Mouse (Mus musculus): ENCODE data around the gene Hepacam2.
"Not testable (repeated sequence)": the region's sequence is repeated elsewhere in the genome, so short reads cannot be mapped to it uniquely, and the experiment has no call there.

Gene Hepacam2

DNA sequence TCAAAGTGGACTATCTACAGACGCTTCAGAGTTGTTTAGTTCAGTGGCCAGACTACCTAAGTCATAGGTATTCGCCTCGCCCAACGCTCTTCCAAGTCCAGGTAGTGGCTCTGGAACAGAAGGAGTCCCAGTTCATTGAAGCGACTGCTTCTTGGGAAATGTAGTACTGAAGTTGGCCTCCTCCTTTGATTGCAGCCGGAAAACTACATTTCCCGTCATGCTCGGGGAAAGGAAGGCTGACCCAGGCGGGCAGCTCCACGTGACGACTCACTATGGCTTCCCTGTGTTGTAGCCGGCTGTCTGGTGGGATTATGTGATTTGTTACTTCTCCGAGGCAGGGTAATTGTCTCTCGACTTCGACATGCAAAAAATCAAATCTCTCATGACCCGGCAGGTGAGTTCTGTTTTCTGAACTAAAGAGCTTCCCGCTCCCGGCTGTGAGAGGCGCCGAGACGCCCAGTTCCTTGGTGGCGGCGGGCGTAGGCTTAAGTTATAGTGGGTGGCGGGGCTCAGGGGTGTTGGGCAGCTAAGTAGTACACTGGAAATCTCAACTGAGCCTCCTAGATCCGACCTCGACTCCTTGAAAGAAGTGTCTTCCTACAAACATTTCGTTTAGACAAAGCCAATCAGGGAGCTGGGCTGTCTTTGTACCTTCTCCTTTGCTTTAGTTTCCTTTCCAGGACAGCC, at the start of gene Hepacam2, which contains the start of gene Vps50:
Hepacam2 (minus strand) TSS at position 137 of the 687 bp plus-strand sequence.
Vps50 (plus strand) TSS at position 221 of the 687 bp plus-strand sequence.
- DNase-seq (ENCODE audit: extremely low spot score, low read depth, low spot score), result peak; percentile 83

DNA sequence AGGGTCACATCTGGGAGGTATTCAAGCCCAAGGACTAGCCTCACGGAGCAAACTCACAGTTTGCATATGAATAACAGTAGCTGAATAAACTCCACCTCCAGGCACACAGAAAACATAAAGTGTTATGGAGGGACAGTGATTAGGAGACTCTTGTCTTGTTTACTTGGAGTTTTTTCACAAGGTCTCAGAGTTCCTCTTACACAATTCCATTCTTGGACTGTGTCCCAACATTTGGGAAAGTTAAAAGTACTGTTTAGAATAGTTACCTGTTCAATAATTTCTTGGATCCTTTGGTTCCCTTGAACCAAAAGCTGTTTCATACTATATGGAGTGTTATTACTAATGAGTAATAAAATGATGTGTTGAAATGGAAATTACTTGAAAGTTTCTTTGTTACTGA, 46.9 kb upstream of the Hepacam2 start:
- DNase-seq (ENCODE audit: extremely low spot score, low read depth, low spot score), result no peak

DNA sequence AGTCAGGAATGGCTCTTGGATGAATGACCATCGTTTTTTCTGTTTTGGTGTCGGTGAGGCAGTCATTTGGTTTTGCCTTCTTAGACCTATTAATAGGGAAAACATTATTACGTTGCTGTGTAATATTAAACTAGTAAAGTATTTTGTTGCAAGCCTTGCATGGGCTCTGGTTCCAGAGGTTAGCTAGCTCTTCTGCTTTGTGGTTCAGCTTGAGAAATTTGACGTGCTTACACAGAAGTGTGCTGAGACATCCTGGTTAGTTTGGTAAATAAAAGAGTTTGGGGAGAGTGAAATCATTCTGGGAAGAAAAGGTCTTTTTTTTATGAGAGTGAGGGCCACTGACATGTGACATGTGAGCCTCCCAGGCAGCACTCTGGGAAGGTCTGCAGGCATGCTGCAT, 45.8 kb upstream of the Hepacam2 start:
- no peak for DNase-seq (ENCODE audit: extremely low spot score, low read depth, low spot score)

GRCm38 (mm10) chr6:3539470-3539869, 41.4 kb upstream of the Hepacam2 start:
- DNase-seq (ENCODE audit: extremely low spot score, low read depth, low spot score), result no peak

DNA sequence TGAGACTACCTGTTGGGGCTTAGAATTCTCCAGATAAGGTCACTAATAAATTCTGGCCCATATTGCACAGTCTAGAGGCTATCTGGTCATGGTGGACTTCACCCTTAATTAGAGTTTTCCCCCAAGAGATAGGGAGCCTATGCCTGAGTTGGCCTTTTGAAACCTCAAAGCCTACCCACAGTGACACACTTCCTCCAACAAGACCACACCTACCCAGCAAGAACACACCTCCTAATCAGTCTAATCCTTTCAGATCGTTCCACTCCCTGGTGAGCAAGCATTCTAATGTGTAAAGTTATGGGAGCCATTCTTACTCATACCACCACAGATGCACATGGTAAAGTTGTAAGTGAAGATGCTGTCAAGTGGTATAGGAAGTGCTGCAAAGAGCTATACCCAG, 38.0 kb upstream of the Hepacam2 start:
- DNase-seq (ENCODE audit: extremely low spot score, low read depth, low spot score), result no peak

- DNase-seq (ENCODE audit: extremely low spot score, low read depth, low spot score), result no peak
Observed at GRCm38 (mm10) chr6:3531445-3531844, 33.3 kb upstream of the Hepacam2 start.

DNA sequence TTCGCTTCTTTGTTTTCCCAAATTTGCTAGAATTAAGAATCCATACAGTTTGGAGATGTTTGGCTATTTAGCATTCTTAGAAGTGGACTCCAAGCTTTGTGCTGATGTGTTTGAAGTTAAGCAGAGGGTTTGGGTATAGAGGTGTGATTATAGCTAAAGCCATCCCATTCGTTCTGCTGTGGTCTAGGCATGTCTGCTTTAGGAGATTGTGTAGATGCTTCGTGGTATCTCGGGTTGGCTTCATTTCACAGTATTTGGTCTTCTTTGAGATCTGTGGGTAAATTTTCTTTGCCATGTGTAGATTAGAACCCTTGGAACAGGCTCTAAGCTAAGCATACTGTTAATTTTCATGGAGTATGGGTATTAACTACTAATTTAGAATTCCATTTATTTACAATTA, 30.1 kb upstream of the Hepacam2 start:
- no peak for DNase-seq (ENCODE audit: extremely low spot score, low read depth, low spot score)

DNA sequence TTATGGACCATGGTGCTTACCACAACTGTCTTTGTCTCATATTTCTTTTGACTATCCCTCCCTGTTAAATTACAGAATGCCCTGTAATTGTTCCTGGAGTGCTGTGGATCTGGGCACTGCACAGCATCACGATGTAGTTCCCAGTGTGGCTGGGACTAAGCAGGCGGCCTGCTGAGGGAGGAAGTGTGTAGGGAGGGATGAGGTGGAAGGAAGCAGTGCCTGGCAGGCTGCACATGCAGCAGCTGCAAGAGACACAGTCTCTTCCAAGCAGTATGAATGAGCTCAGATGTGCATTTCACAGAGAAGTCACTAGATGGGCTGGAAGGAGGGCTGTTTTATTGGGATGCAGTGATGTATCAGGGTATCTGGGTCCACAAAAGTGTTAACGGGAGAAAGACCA, 14.5 kb upstream of the Hepacam2 start:
- DNase-seq (ENCODE audit: extremely low spot score, low read depth, low spot score), result no peak

DNA sequence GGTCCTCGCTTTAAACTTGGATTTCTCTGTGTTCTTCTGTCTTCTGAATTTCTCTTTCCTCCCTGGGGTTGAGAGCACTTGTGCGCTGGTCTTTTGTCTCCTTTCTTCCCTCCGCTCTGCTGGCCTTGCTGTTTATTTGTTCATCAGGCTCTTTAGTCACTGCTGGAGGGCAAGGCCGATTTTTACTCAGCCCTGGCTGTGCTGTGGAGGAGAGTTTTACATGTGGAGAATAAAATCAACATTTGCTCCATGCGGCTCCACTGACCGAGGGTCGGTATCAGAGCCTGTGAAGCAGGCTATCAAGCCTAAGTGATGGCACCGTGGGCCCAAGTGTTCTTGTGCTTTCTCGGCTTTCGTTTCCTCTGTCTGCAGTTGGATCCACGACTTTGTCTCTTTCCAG, 13.5 kb upstream of the Hepacam2 start:
- DNase-seq (ENCODE audit: extremely low spot score, low read depth, low spot score), result no peak

GRCm38 (mm10) chr6:3511116-3511515, 13.0 kb upstream of the Hepacam2 start:
- no peak for DNase-seq (ENCODE audit: extremely low spot score, low read depth, low spot score)

DNA sequence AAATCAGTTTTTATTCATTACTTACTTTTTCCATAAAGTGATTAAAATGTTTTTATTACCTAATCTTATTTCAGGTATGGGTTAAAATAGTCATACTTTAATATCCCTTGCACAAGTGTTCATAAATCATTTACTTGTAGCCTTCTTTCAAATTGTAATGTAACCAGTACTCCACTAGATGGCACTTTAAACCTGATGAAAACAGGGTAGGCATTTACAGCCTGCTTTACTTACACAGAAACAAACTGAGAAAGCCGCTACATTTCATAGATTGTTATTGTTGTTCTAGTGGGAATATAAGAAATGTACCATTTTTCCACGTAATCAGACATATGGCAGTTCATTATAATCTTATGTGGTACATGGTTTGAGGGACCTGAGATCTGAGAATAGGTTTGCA, 11.7 kb upstream of the Hepacam2 start:
- no peak for DNase-seq (ENCODE audit: extremely low spot score, low read depth, low spot score)

GRCm38 (mm10) chr6:3508151-3508550, 10.1 kb upstream of the Hepacam2 start:
- not testable (repeated sequence) for DNase-seq (ENCODE audit: extremely low spot score, low read depth, low spot score)

DNA sequence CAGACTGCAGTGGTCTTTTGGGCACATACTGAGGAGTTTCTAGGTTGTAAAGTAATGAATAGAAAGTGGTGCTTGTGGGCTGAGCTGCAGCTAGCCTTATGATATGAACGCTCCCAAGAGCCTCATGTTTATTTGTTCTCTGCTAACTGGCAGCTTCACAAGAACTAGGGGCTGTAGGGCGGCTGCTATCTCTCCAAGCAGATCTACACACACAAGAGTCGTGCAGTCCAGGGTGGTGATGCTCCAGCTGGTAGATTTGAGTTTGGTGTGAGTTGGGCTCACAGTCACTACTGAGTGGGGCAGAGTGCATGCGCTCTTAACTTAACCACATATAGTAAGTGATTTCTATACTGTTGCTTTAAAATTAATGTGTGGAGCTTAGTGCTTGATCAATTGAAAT, 9.0 kb upstream of the Hepacam2 start:
- no peak for DNase-seq (ENCODE audit: extremely low spot score, low read depth, low spot score)

- no peak for DNase-seq (ENCODE audit: extremely low spot score, low read depth, low spot score)
Observed at GRCm38 (mm10) chr6:3505289-3505688, 7.2 kb upstream of the Hepacam2 start.

DNA sequence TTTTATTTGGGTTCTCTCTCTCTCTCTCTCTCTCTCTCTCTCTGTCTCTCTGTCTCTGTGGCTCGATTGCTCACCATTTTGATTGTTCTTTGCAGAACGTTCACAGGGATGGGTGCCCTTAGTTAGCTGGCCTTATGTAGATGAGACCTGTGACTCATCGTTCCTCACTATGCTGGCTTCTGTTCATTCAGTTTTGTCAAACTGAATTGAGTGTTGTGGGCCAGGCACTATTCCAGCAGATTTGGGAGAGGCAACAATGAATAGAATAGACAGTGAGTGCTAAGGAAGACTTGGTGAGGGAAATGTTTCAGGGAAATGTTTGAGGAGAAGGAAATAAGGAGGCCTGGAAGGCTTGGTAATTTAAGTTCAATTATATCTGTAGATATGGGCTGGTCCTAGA, 2.2 kb upstream of the Hepacam2 start:
- no peak for DNase-seq (ENCODE audit: extremely low spot score, low read depth, low spot score)

DNA sequence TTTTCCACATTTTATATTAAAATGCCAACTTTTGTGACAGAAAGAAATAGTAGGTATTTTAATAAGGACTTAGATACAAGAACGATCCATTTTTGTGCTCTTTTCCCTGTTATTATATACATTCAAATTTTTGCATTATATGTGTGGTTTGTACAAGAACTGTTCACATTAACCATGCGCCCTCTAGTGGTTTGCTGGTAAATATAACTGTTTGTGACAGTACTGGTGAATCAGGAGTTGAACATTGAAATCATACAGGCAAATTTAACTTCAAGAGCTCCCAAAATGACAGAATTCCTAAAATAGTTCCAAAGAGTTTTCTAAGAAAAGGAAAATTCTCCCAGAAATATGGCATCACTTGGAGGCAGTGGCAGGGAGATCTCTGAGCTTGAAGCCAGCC, 1.9 kb downstream of the Hepacam2 start:
- no peak for DNase-seq (ENCODE audit: extremely low spot score, low read depth, low spot score)

DNA sequence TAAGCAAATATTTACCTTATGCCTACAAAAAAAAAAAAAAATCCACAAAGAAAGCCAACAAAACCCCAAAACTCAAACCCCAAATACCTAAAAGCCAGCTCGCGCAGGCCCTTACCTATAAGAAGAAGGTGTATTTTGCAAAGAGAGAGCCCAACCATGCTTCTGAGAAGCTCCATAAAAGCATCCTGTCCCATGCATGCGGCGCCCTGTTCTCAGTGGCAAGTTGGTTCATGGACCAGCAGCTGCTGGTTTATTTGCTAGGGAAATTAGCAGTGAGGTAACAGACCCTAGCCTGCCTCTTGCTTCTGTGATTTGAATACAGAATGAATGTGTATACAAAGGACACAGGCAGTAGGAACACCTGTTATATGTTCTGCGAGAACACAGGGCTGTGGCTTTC, 3.8 kb downstream of the Hepacam2 start:
- no peak for DNase-seq (ENCODE audit: extremely low spot score, low read depth, low spot score)

- no peak for DNase-seq (ENCODE audit: extremely low spot score, low read depth, low spot score)
Observed at GRCm38 (mm10) chr6:3487355-3487754, 10.7 kb downstream of the Hepacam2 start.

DNA sequence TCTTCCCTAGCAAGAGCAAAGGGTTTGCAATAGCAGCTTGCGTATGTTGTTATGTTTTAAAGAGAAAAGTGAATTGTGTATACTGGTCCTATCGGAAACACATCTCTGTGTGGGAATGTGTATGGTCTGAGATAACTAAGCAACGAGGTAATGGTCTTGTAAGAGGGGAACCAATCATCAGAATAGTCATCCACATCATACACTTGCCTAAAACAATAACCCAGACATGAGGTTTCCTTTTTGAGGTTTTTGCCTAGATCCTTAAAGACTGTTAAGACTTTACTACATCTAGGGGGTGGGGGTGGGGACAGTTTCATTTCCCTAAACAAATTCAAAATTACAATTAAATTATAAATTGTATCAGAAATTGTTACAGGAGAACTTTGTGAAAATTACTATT, 13.0 kb downstream of the Hepacam2 start:
- no peak for DNase-seq (ENCODE audit: extremely low spot score, low read depth, low spot score)

GRCm38 (mm10) chr6:3481705-3482104, 16.4 kb downstream of the Hepacam2 start:
- DNase-seq (ENCODE audit: extremely low spot score, low read depth, low spot score), result no peak

DNA sequence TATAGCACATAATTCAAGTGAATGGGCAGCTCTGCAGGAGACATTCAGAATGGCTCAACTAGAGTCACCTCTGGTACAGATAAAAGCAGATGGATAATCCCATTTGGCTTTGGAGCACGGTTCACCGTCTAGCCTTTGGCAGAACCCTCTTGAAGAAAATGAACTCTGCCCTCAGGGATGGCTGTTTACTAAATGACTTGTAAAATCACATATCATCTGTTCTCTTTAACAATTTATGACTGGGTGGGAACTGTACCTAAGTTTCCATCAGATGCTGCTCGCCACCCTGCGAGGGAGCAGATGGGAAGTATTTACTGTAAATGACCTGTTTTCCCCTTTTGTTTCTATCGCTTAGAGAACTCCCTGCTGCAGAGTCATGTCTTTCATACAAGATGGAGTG, 18.2 kb downstream of the Hepacam2 start:
- no peak for DNase-seq (ENCODE audit: extremely low spot score, low read depth, low spot score)

DNA sequence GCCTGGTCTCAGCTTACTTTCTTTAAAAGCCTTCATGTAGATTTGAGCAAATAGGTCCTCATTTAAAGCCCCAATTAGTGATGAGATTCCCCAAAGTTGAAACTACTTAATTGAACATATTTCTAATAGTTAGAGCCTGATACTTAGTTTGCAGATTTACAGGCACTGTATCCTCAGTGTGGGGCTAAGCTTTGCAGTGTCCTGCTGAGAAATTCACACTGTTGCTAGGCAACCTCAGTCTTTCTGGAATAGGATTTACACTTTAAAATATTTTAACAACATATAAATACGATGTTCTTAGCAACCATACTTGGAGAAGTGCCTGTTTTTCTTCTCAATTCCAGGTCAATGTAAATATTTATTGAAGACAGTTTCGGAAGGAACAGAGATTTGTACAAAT, 21.8 kb downstream of the Hepacam2 start:
- DNase-seq (ENCODE audit: extremely low spot score, low read depth, low spot score), result no peak

DNA sequence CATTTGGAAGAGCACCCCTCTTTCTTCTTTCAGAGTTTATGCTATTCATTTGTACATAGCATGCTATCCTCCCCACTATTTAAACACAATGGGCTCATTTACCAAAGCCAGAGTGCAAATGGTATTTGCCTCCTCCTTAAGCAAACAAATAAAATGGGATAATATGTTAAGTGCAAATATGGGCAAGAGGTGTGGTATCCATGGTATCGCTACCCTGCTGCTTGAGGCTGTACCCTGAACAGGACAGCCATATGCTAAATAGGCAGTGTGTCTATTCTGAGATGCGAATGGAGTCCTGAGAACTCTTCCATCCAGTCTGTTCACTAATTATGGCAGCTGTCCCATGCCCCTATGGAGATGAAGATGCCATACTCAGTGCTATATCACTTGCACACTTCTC, 27.4 kb downstream of the Hepacam2 start:
- no peak for DNase-seq (ENCODE audit: extremely low spot score, low read depth, low spot score)
